Mouse (Mus musculus) lung, postnatal 0 days (tissue): ENCODE measurements around the gene Fancg. TPM values are rescaled to one million over a fixed set of nuclear protein-coding genes. Genes with fewer than 3 reads are reported as not detected.

ENCODE experiments used
- ATAC-seq: fragments of 200-750 bp; cut with Nextera tagmentation; 2 replicates; pipeline ENCODE4 v1.8.0; 2017; ENCODE audit warnings: moderate library complexity
- DNase-seq: peaks from one replicate; pipeline ENCODE4 v3.0.0-alpha.2; 2016; ENCODE audit warnings: low spot score
- H3K27ac ChIP-seq: fragments of 300-500 bp; sonication (generic); 2 replicates; pipeline ENCODE4 v1.5.1; 2014; ENCODE audit warnings: antibody characterized with exemption, mild to moderate bottlenecking, low read length, mixed read lengths
- H3K27me3 ChIP-seq: fragments of 300-500 bp; sonication (generic); replicated peaks from 2 replicates; pipeline ENCODE4 v1.6.1; 2014; ENCODE audit warnings: low read length, mixed read lengths; ENCODE audit not compliant: insufficient read depth
- H3K36me3 ChIP-seq: fragments of 300-500 bp; sonication (generic); 2 replicates; pipeline ENCODE4 v1.6.1; 2014; ENCODE audit warnings: low read length, mixed read lengths; ENCODE audit not compliant: insufficient read depth
- H3K4me1 ChIP-seq: fragments of 300-500 bp; sonication (generic); 2 replicates; pipeline ENCODE4 v1.6.1; 2014; ENCODE audit warnings: antibody characterized with exemption, low read depth, low read length, mixed read lengths; ENCODE audit not compliant: insufficient read depth
- H3K4me2 ChIP-seq: fragments of 300-500 bp; sonication (generic); replicated peaks from 2 replicates; pipeline ENCODE4 v1.6.1; 2014; ENCODE audit warnings: low read depth, mild to moderate bottlenecking, low read length, moderate library complexity, mixed read lengths
- H3K4me3 ChIP-seq: fragments of 300-500 bp; sonication (generic); 2 replicates; pipeline ENCODE4 v1.5.1; 2014; ENCODE audit warnings: low read depth, low read length
- H3K9ac ChIP-seq: fragments of 300-500 bp; sonication (generic); replicated peaks from 2 replicates; pipeline ENCODE4 v1.6.1; 2014; ENCODE audit warnings: low read depth, mild to moderate bottlenecking
- H3K9me3 ChIP-seq: fragments of 300-500 bp; sonication (generic); 2 replicates; pipeline ENCODE4 v1.6.1; 2016; ENCODE audit warnings: low read length, mixed read lengths
- CTCF ChIP-seq: IDR thresholded peaks from 2 replicates; pipeline ENCODE4 v1.5.1; 2016; ENCODE audit warnings: antibody characterized with exemption, mild to moderate bottlenecking
- EP300 ChIP-seq: IDR thresholded peaks from 2 replicates; pipeline ENCODE4 v1.6.1; 2016; ENCODE audit warnings: antibody characterized with exemption, mild to moderate bottlenecking, control low read depth
- WGBS: fragments of 180-500 bp; shearing (Covaris S2); extraction: QIAGEN DNeasy Blood & Tissue Kit; methylation state at CpG from one replicate; pipeline ENCODE4 v1.1.7; 2014; 5-methylcytosine and 5-hydroxymethylcytosine counted together
- polyA plus RNA-seq: library from polyadenylated mRNA; unstranded; fragments of >200 nt; fragmentation: Nextera tagmentation; extraction: Ambion mirVana; gene quantifications from 2 replicates; pipeline ENCODE4 v1.2.1, GENCODE M21; 2015

Gene Fancg
- polyA plus RNA-seq, 1 experiment from 2014 or later, result 6.4 TPM

GRCm38 (mm10) chr4:42957306-42957705, 53.0 kb downstream of the Fancg start:
- DNase-seq (no peak), ATAC-seq (no peak)
- H3K36me3 ChIP-seq, result 0 out of 2 replicates have a peak, but pooled peaks cover 8% of the 10 kb centered on the region
- H3K27me3 ChIP-seq, result no peaks in the 10 kb centered on the region
- no peak overlapping the region for H3K4me3 ChIP-seq
- no peaks in the 10 kb centered on the region for H3K9me3 ChIP-seq
- H3K27ac ChIP-seq, result no peak overlapping the region
- H3K4me2 ChIP-seq, result no peak overlapping the region
- WGBS, result 82% methylated on average over 11 of the region's 11 CpGs
- TF ChIP-seq CTCF (no peak), EP300 (no peak)
- no peaks in the 10 kb centered on the region for H3K4me1 ChIP-seq
- no peak overlapping the region for H3K9ac ChIP-seq

- Histone ChIP-seq H3K27ac (no peak overlapping the region), H3K27me3 (no peaks in the 10 kb centered on the region), H3K9ac (no peak overlapping the region), H3K36me3 (0 out of 2 replicates have a peak, but pooled peaks cover 8% of the 10 kb centered on the region), H3K4me2 (no peak overlapping the region), H3K4me3 (no peak overlapping the region), H3K4me1 (no peaks in the 10 kb centered on the region), H3K9me3 (no peaks in the 10 kb centered on the region)
- ATAC-seq (no peak), DNase-seq (no peak)
- 94% methylated on average over 17 of the region's 17 CpGs for WGBS
- TF ChIP-seq EP300 (no peak), CTCF (no peak)
Measured at GRCm38 (mm10) chr4:42956581-42956980, 53.7 kb downstream of the Fancg start.

GRCm38 (mm10) chr4:42955200-42955599, 55.1 kb downstream of the Fancg start:
- Histone ChIP-seq H3K9ac (no peak overlapping the region), H3K9me3 (no peaks in the 10 kb centered on the region), H3K36me3 (0 out of 2 replicates have a peak, but pooled peaks cover 8% of the 10 kb centered on the region), H3K4me3 (no peak overlapping the region), H3K27me3 (no peaks in the 10 kb centered on the region), H3K4me2 (no peak overlapping the region), H3K27ac (no peak overlapping the region), H3K4me1 (0 out of 2 replicates have a peak, but pooled peaks cover 4% of the 10 kb centered on the region)
- 87% methylated on average over 3 of the region's 3 CpGs for WGBS
- DNase-seq, result no peak
- ATAC-seq, result no peak
- TF ChIP-seq CTCF, result no peak
- no peak for TF ChIP-seq EP300

- no peaks in the 10 kb centered on the region for H3K27me3 ChIP-seq
- no peak overlapping the region for H3K4me2 ChIP-seq
- 0 out of 2 replicates have a peak, but pooled peaks cover 8% of the 10 kb centered on the region for H3K36me3 ChIP-seq
- H3K27ac ChIP-seq, result no peak overlapping the region
- H3K4me1 ChIP-seq, result 0 out of 2 replicates have a peak, but pooled peaks cover 5% of the 10 kb centered on the region
- 14% methylated on average over 10 of the region's 10 CpGs for WGBS
- no peak overlapping the region for H3K9ac ChIP-seq
- no peaks in the 10 kb centered on the region for H3K9me3 ChIP-seq
- TF ChIP-seq EP300, result no peak
- TF ChIP-seq CTCF, result peak; percentile 94
- peak; percentile 77 for DNase-seq
- no peak for ATAC-seq
- H3K4me3 ChIP-seq, result no peak overlapping the region
Measured at GRCm38 (mm10) chr4:42954297-42954696, 56.0 kb downstream of the Fancg start.

GRCm38 (mm10) chr4:42953435-42954094, 56.7 kb downstream of the Fancg start:
- 0 out of 2 replicates have a peak, but pooled peaks cover 5% of the 10 kb centered on the region for H3K4me1 ChIP-seq
- H3K27ac ChIP-seq, result no peak overlapping the region
- H3K36me3 ChIP-seq, result 0 out of 2 replicates have a peak, but pooled peaks cover 8% of the 10 kb centered on the region
- WGBS, result 35% methylated on average over 10 of the region's 10 CpGs
- DNase-seq, result no peak
- TF ChIP-seq CTCF, result no peak
- TF ChIP-seq EP300, result no peak
- no peak overlapping the region for H3K4me3 ChIP-seq
- no peak overlapping the region for H3K9ac ChIP-seq
- ATAC-seq, result no peak
- H3K9me3 ChIP-seq, result no peaks in the 10 kb centered on the region
- 0 out of 2 replicates have a peak, but pooled peaks cover under 1% of the 10 kb centered on the region for H3K27me3 ChIP-seq
- no peak overlapping the region for H3K4me2 ChIP-seq

- no peak for DNase-seq
- Histone ChIP-seq H3K9ac (no peak overlapping the region), H3K27ac (no peak overlapping the region), H3K27me3 (0 out of 2 replicates have a peak, but pooled peaks cover 7% of the 10 kb centered on the region), H3K9me3 (no peaks in the 10 kb centered on the region), H3K4me2 (no peak overlapping the region), H3K4me3 (no peak overlapping the region), H3K4me1 (0 out of 2 replicates have a peak, but pooled peaks cover 5% of the 10 kb centered on the region), H3K36me3 (0 out of 2 replicates have a peak, but pooled peaks cover 7% of the 10 kb centered on the region)
- 90% methylated on average over 7 of the region's 7 CpGs for WGBS
- TF ChIP-seq CTCF (no peak), EP300 (no peak)
- ATAC-seq, result no peak
Measured at GRCm38 (mm10) chr4:42952563-42952962, 57.7 kb downstream of the Fancg start.

Other genes with a start within 250 kb of the Fancg start
- gene Ccl21a, start 236.5 kb downstream of the Fancg start, polyA plus RNA-seq, result 138 and 188 TPM in 2 replicates
- gene Fam205a1, start 156.6 kb downstream of the Fancg start, polyA plus RNA-seq, result not detected in 2 replicates
- gene Gm12394, start 153.7 kb downstream of the Fancg start, polyA plus RNA-seq, result 0.08 TPM in 1 of 2 replicates, not detected in the other
- not detected in 2 replicates for gene Fam205c, start 136.3 kb downstream of the Fancg start, polyA plus RNA-seq
- 0.29 and 0.31 TPM in 2 replicates for gene Phf24, start 93.8 kb downstream of the Fancg start, polyA plus RNA-seq
- gene Dnajb5, start 60.7 kb downstream of the Fancg start, polyA plus RNA-seq, result 5.7 and 6.2 TPM in 2 replicates
- gene 1700022I11Rik, start 40.9 kb downstream of the Fancg start, polyA plus RNA-seq, result 0.30 TPM in 1 of 2 replicates, not detected in the other
- gene Vcp, start 10.0 kb downstream of the Fancg start, polyA plus RNA-seq, result 242 and 262 TPM in 2 replicates
- 9.5 and 9.8 TPM in 2 replicates for gene Pigo, start 15.3 kb upstream of the Fancg start, polyA plus RNA-seq
- gene Stoml2, start 21.2 kb upstream of the Fancg start, polyA plus RNA-seq, result 123 and 140 TPM in 2 replicates
- 10.7 and 10.9 TPM in 2 replicates for gene Fam214b, start 35.7 kb upstream of the Fancg start, polyA plus RNA-seq
- gene Unc13b, start 48.4 kb upstream of the Fancg start, polyA plus RNA-seq, result 3.0 and 4.9 TPM in 2 replicates